Mouse (Mus musculus): ENCODE data around the gene Slc39a8.

DNA sequence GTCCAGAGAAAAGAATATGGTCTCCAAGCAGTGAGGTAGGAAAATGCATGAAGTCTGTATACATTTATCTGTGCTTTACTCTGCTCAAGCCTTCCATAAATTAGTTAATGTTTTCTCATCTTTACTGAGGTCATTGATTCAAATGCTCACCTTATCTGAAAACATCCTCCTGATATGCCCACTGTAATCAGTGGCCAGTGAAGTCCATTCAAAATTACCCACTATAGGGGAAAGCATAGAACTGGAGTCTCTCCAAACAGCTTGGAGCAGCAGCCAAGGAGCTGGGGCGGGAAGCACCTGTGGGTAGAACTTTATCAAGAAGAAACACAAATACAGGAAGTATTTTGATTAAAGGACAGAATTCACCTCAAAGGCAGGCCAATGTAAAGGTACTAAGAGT is 19.8 kb downstream of the Slc39a8 start:
- TF ChIP-seq CTCF (IDR thresholded peaks at IDR 0.05; ENCODE audit: extremely low read depth, insufficient read depth, insufficient read length, insufficient replicate concordance) = no peak
- no peak for TF ChIP-seq POLR2A (IDR thresholded peaks at IDR 0.05; ENCODE audit: low read depth, low read length)
